Mouse (Mus musculus) lung, postnatal 14 days (tissue): ENCODE measurements at regions not wholly inside any gene's neighbourhood (a gene's known extent, or its start where the extent isn't known, plus 50 kb on each side); places are given as distances from the start of the nearest gene placed in this dataset.

Experiments used
- DNase-seq: peaks from one replicate; pipeline ENCODE4 v3.0.0; 2021

DNA sequence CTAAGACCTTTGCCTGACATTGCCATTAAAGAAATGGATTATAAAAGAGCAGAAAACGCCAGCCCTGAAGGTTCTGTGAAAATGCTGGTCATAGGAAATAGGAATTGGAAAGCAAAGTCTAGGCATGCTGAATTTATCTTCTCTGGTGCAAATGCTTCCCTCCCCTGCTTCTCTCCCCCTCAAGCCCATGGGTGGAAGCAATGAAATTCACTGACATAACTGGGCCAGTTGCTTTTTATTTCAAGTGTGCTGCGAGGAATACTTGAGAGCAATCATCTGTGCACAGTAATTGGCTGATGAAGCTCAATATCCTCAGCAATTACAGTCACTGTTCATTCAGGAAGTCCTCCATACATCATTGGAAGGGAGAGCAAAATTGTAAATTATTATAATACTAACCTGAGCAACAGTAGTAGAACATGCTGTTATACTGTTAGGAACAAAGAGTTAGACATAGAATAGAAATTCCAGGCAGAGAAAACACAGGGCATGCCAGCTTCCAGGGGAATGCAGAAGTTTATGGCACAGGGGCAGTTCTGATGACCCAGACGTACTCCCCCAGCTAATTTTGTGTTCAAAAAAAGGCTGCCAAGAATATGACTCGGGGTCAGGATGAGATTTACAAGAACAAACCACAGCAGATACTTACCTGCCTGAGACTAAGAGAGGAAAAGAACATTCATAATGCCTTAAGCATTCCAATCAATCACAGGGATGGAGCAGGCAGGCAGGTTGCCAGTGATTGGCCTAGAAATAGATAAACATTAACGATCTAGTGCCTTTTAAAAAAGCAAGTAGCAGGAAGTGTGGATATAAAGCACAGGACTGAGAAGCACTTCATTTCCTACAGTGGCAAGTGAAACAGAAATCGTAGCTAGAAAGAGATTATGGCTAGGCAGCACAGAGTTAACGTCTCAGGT lies 325.1 kb downstream of the Serpinb8 start:
- DNase-seq = no peak

DNA sequence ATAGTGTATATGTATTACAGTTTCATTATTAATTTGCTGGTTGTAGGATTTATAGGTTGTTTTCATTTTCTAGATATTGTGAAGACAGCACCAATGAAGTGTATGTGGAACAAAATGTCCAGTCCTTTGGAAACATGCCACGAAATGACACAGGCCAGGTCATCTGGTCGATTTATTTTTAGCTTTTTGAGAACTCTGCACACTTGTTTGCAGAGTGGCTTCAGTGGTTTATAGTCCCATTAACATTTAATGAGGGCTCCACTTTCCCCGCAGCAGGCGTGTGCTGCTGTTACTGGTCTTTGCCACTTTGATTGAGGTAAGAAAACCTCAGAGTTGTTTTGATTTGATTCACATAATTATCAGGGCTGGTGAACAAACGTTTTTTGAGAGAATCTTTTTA lies 327.2 kb downstream of the Serpinb8 start:
- DNase-seq = peak; percentile 15

GRCm38 (mm10) chr1:107941601-107942270 lies 351.9 kb downstream of the Serpinb8 start:
- DNase-seq = peak; percentile 21

GRCm38 (mm10) chr1:107946204-107946939 lies 356.6 kb downstream of the Serpinb8 start:
- DNase-seq = no peak

DNA sequence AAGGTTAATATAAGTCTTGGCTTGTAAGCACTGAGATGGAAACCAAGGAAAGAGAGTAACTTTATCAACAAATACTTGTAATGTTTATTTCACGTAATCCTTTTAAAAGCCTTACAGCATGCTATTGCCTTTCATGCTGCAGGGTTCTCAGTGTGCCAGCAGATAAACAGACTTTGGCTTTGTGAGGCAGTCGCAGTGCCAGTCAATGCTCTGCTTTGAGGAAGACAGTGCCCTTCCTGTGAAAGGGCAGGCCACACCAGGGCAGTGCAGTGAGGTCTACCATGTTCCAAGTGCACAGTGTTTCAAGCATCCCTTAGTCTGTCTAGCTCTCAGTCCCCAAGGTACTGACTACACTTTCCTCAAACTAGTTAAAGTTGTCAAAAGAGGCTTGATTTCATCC lies 360.6 kb downstream of the Serpinb8 start:
- peak; percentile 2 for DNase-seq

DNA sequence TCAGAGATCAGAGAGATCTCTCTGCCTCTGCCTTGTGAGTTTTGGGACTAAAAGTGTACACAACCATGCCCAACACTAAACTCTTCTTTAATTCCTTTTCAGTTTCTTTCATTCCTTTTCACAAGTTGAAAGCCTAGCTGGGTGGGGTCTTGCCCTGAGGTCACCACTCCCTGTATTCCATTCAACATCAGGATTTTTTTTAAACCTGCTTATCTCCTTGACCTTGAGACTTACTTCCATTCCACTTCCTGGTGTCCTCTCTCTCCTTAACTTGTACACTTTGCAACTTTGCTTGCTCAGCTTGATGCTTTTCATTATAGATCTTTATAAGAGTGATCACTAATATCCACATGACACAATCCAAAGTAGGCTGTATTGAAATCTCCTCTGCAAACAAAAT lies 371.2 kb downstream of the Serpinb8 start:
- DNase-seq = no peak

DNA sequence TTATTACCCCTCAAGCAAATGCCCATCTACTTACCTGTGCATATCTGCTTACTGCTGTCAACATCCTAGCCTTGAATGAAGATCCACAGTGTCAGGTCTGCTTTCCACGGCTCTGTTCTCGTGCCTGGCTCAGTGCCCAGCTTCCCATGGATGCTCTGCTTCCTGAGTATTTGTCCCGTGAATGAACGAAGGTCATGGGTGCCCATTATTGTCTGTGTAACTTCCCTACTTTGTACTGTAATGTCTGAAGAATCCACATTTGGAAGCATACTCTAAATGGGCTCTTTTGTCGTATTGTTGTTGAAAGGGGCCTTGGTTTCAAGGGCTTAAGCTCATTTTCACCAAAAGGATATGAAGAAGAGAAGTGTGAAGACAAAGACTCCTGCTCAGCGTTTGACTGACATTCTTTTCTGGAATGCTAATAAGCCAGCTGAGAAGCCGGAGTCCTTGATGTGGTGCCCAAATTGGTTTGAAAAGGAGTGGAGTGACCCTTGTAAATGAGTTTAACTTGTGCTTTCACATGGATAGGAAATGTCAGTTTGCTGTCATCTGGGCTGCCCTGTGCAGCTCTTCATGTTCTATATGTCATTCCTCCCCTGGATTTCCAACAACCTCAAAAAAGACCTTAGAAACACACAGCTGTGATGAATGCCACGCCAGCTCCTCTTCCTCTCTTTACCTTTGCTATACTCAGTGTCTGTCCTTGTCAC lies 386.0 kb downstream of the Serpinb8 start:
- DNase-seq = no peak

DNA sequence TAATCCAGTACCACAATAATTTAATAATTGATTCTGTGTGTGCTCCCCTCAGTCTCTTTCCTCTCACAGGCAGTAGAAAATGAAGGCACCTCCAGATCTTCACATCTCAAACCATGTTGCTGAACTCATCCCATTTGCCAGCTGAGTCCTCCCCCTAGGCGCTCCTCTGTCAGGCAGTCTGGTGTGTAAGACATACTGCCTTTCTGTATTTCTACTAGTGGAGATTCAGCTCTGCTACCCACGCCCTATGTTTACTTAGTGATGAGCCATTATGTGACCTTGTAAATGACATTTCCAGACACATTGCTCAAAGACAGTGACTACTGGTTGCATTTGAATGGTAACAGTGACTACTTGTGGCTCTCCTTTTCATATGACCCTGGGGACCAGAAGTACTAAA lies 387.9 kb downstream of the Serpinb8 start:
- DNase-seq = no peak

DNA sequence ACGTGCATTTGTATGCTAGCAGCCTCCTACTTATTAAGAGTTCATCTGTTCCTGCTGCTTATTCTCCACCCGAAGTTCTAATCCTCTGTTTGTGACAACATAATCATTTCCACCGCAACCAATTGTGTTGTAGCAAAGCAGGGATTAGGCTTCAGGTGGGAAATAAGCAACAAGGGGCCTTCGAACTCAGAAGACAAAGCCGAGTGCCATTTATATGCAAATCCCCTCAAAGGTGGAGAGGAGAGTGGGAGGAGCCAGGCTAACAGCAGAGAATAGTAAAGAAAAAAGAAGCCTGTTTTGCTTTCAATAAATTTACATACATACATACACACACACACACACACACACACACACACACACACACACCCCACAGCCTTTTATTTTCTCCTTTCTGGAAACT lies 388.6 kb downstream of the Serpinb8 start:
- no peak for DNase-seq

- DNase-seq = no peak
Measured at GRCm38 (mm10) chr1:107985646-107986045, 395.8 kb downstream of the Serpinb8 start.

GRCm38 (mm10) chr1:107988076-107988475 lies 398.3 kb downstream of the Serpinb8 start:
- DNase-seq = no peak

DNA sequence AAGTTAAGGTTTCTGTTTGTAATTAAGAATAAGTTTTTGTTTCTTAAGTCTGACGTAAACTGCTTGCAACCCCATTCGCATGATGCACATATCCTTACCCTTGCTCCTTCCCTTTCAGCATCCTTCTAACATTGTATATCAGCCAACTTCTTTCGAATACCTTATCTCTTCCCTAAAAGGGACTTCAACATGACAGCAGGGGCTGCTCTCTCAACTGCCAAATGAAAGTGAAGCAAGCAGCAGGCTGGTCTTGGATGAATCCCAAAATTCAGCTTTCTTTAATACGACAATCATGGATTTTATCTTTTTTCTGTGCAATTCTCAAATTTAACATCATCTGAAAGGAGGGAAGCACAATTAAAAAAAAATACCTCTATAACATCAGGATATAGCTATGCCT lies 403.2 kb downstream of the Serpinb8 start:
- DNase-seq = no peak

DNA sequence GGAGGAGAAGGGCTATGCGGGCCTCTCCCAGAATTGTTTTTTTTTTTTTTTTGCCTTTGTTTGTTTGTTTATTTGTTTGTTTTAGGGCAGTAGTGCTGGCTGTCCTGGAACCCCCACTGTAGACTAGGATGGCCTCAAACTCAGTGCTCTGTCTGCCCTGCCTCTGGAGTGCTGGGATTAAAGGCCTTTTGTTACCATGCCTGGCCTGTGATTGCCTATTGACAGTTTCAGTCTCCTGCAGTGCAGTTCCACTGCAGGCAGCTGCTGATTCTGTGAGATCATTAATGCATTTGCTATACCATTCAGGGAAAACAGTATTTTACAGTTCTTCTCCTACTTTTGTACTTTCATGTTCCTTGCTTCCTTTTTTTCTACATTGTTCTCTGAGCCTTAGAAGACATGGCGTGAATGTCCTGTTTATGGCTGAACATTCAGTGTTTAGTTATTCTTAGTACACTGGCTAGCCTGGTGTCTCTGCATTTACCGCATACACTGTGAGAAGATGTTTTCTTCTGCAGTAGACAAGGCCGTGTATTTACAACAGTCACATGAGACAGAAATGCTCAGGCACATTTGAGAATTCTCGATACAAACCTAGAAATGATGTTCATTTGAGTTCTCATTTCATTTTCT lies 434.0 kb downstream of the Serpinb8 start:
- no peak for DNase-seq

DNA sequence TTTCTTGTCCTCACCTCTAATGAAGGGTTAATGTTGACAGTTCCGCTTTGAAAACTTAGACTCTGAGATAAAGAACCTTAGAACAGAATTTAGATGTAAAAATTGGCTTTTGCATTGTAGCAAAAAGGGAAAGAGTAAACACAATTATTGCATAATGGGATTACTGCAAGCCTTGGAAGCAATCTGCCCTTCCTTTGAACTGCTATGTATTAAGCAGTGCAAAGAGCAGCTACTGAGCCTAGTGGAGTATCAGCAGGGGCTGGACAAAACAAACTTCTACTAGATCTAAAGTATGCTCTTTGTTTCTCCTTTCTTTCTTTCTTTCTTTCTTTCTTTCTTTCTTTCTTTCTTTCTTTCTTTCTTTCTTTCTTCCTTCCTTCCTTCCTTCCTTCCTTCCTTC lies 434.9 kb downstream of the Serpinb8 start:
- no peak for DNase-seq

DNA sequence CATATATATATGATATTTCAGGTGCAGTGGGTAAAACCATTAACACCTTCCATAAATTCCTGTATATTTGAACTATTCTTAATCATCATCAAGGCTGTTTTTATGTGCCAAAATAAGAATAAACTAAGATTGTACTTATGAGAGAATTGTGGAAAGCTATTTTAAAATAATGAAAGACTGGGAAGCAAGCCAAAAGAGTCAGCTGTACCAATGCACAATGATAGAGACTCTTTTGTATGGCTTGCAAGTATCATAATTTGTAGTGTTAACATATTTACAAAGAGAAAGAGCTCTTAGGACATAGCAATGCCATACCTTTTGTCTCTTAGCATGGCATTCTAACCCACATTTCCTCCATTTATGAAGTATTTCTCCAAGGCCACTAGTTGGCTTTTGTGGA lies 436.7 kb downstream of the Serpinb8 start:
- no peak for DNase-seq

- DNase-seq = no peak
Measured at GRCm38 (mm10) chr1:108046194-108046593, 456.4 kb downstream of the Serpinb8 start.

DNA sequence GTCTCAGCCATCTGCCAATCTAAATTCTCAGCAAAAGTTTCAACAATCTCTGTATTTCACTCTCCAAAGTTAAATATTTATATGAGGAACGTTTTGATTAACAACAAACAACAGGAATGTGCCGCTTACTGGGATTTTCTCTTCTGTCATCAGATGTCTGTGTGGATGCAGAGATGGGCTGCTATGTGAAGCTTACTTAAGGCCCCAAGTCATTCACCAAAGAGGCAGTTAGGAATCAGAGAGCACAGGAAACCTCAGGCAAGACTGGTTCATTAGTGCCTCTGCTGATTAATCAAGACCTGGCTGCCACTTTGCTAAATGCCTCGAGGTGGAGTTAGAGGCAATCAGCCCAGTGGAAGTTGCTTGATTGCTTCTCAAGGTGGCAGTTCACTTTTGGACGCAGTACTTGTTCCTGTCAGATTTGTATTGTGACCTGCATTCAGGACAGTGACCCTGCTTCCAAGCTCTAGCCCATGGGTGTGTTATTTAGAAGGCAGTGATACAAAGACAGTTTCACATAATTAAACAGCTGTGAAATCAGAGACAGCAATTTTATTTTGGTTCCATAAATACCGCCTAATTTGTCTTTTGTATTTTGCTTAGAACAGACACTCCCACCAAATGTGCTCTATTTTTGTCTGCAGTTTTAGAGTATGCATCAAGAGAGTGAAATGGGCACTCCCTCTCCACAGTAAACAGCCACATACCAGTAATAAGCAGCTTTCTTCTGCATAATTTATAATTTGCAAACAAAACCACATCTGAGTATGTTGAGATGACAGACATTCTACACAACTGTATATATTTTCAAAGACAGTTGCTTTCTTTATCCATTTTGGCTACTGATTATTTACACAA lies 457.3 kb downstream of the Serpinb8 start:
- DNase-seq = no peak

DNA sequence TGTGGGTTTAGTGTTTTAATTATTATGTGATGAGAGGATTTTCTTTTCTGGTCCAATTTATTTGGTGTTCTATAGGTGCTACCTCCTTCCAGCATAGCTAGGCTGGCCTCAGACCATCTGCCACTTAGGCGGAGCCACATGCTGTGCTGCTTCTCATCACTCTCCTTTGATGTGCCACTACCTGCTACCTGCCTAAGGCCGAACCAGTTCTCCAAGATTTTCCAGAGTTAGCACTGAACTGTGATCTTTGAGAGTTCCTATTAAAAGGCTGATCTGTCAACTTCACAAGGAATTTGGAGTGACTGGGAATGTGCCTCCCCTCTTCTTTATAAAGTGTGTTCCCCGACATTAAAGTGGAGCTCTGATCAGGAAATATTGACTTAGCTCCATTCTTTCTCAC lies 504.8 kb downstream of the Serpinb8 start:
- DNase-seq = no peak

DNA sequence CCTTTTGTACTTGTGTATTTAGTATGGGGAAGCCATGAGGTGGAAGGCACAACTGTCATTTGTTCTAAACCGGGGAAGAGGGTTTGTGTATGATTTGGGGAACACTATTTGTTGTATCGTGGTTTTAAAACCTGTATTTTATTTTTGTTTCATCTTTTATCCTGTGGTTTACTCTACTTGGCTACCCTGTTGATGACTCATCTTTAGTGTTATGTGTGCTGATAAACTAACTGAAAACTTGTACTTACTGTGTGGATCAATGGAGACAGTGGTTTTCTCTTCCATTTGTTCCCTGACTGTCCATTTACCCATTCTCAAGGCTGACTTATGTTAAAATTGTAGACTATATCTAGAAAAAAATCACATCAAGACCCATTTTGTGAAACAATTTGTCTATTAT lies 512.8 kb downstream of the Serpinb8 start:
- no peak for DNase-seq

GRCm38 (mm10) chr1:108110984-108111383 lies 521.2 kb downstream of the Serpinb8 start:
- no peak for DNase-seq

DNA sequence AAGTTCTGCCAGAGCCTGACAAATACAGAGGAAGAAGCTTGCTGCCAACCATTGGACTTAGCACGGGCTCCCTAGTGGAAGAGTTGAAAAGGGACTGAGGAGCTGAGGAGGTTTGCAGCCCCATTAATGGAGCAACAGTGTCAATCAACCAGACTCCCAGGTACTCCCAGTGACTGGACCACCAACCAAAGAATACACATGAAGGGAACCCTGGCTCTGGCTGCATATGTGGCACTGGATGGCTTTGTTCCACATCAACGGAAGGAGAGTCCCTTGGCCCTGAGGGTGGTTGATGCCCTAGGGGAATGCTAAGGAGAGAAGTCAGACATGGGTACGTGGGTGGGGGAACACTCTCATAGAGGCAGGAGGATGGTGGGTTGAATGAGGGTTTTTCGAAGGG lies 537.6 kb downstream of the Serpinb8 start:
- DNase-seq = no peak
